Mouse (Mus musculus): ENCODE measurements around the gene Oas1c. TPM values are rescaled to one million over a fixed set of nuclear protein-coding genes. Genes with fewer than 3 reads are reported as not detected.
"Not testable (repeated sequence)": the region's sequence is repeated elsewhere in the genome, so short reads cannot be mapped to it uniquely, and the experiment has no call there.

The Oas1c gene
- total RNA-seq (2014; fragmentation: Nextera tagmentation) (5.3 and 8.3 TPM in 2 replicates), total RNA-seq (2017) (3.1 and 26.4 TPM in 2 replicates)

- ATAC-seq (replicated peaks; ENCODE audit: low FRiP score, low TSS enrichment, poor library complexity, severe bottlenecking): peak; percentile 91
Measured at GRCm38 (mm10) chr5:120811951-120812819, at the start of gene Oas1c. Gene Oas1c, minus strand, starts transcription at chr5:120812514.

GRCm38 (mm10) chr5:120861121-120861520, 48.8 kb upstream of the Oas1c start, which contains the start of gene Oas1h:
Gene Oas1h, plus strand, starts transcription at chr5:120861421.
- no peak for ATAC-seq (replicated peaks; ENCODE audit: low FRiP score, low TSS enrichment, poor library complexity, severe bottlenecking)

- no peak for ATAC-seq (replicated peaks; ENCODE audit: low FRiP score, low TSS enrichment, poor library complexity, severe bottlenecking)
Measured at GRCm38 (mm10) chr5:120859241-120859640, 46.9 kb upstream of the Oas1c start.

GRCm38 (mm10) chr5:120849601-120850136, 37.4 kb upstream of the Oas1c start:
- ATAC-seq (replicated peaks; ENCODE audit: low FRiP score, low TSS enrichment, poor library complexity, severe bottlenecking): peak; percentile 74; the same call in 1 of the 2 replicates

GRCm38 (mm10) chr5:120847067-120847466, 34.8 kb upstream of the Oas1c start, which contains the start of gene Oas1f:
Gene Oas1f, plus strand, starts transcription at chr5:120847367.
- ATAC-seq (replicated peaks; ENCODE audit: low FRiP score, low TSS enrichment, poor library complexity, severe bottlenecking): no peak

- ATAC-seq (replicated peaks; ENCODE audit: low FRiP score, low TSS enrichment, poor library complexity, severe bottlenecking): no peak
Measured at GRCm38 (mm10) chr5:120844713-120845112, 32.4 kb upstream of the Oas1c start.

- ATAC-seq (replicated peaks; ENCODE audit: low FRiP score, low TSS enrichment, poor library complexity, severe bottlenecking): peak; percentile 68
Measured at GRCm38 (mm10) chr5:120836731-120837585, 24.6 kb upstream of the Oas1c start.

GRCm38 (mm10) chr5:120833335-120834280, 21.3 kb upstream of the Oas1c start:
- ATAC-seq (replicated peaks; ENCODE audit: low FRiP score, low TSS enrichment, poor library complexity, severe bottlenecking): no peak

GRCm38 (mm10) chr5:120831031-120831430, 18.7 kb upstream of the Oas1c start:
- ATAC-seq (replicated peaks; ENCODE audit: low FRiP score, low TSS enrichment, poor library complexity, severe bottlenecking): no peak

- no peak for ATAC-seq (replicated peaks; ENCODE audit: low FRiP score, low TSS enrichment, poor library complexity, severe bottlenecking)
Measured at GRCm38 (mm10) chr5:120818999-120819398, 6.7 kb upstream of the Oas1c start.

- peak; percentile 31; the same call in 1 of the 2 replicates for ATAC-seq (replicated peaks; ENCODE audit: low FRiP score, low TSS enrichment, poor library complexity, severe bottlenecking)
Measured at GRCm38 (mm10) chr5:120815949-120816348, 3.6 kb upstream of the Oas1c start.

- ATAC-seq (replicated peaks; ENCODE audit: low FRiP score, low TSS enrichment, poor library complexity, severe bottlenecking): 0 out of 2 replicates have a peak, but pooled peaks have one; percentile 16
Measured at GRCm38 (mm10) chr5:120813023-120813422, 709 bp upstream of the Oas1c start.

GRCm38 (mm10) chr5:120809171-120809570, 3.1 kb downstream of the Oas1c start:
- ATAC-seq (replicated peaks; ENCODE audit: low FRiP score, low TSS enrichment, poor library complexity, severe bottlenecking): no peak

GRCm38 (mm10) chr5:120806458-120806857, 5.9 kb downstream of the Oas1c start:
- ATAC-seq (replicated peaks; ENCODE audit: low FRiP score, low TSS enrichment, poor library complexity, severe bottlenecking): 0 out of 2 replicates have a peak, but pooled peaks have one; percentile 10

- no peak for ATAC-seq (replicated peaks; ENCODE audit: low FRiP score, low TSS enrichment, poor library complexity, severe bottlenecking)
Measured at GRCm38 (mm10) chr5:120803596-120803995, 8.7 kb downstream of the Oas1c start.

GRCm38 (mm10) chr5:120798943-120799342, 13.4 kb downstream of the Oas1c start:
- peak; percentile 69 for ATAC-seq (replicated peaks; ENCODE audit: low FRiP score, low TSS enrichment, poor library complexity, severe bottlenecking)

- ATAC-seq (replicated peaks; ENCODE audit: low FRiP score, low TSS enrichment, poor library complexity, severe bottlenecking): peak; percentile 46
Measured at GRCm38 (mm10) chr5:120798147-120798546, 14.2 kb downstream of the Oas1c start.

- ATAC-seq (replicated peaks; ENCODE audit: low FRiP score, low TSS enrichment, poor library complexity, severe bottlenecking): not testable (repeated sequence)
Measured at GRCm38 (mm10) chr5:120795480-120796034, 16.8 kb downstream of the Oas1c start, which contains the start of gene Oas1e. Gene Oas1e, minus strand, starts transcription at chr5:120795530.

Data from megakaryocyte-erythroid progenitor cell, adult 5-6 weeks (primary cell).